Mouse (Mus musculus) kidney, postnatal 36 days (tissue): ENCODE results near the gene Zfp740.

Source experiments
- DNase-seq, 2 experiments: peaks; one replicate each; pipeline ENCODE4 v3.0.0; 2021 to 2022; ENCODE audit warnings: mixed read lengths in 2 of 2

The Zfp740 gene

DNA sequence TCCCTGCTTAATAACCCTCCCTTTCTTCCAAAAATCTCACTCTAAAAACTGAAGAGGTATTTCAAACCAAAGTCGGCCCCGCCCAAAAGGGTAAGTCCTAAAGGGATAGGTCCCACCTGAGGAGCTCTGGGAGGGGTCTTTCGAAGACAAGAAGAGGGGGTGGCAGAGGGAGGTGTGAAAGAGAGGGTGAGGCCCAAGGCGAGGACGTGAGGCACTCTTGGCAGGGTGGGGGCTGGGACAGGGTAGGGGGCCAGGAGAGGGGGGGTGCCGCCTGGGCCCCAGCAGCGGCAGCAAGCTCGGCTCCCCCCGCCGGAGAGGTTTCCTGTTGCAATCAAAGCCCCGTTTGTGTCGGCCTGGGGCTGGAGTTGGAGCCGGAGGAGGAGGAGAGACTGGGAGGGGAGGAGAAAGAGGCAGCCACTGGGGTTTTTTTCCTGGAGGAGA, 46.2 kb downstream of the Zfp740 start:
- peak in 1 of 2 experiments; percentile 69 for DNase-seq

GRCm38 (mm10) chr15:102249967-102250366, 46.9 kb downstream of the Zfp740 start:
- no peak for DNase-seq

- no peak for DNase-seq
Measured at GRCm38 (mm10) chr15:102250521-102250920, 47.5 kb downstream of the Zfp740 start.

DNA sequence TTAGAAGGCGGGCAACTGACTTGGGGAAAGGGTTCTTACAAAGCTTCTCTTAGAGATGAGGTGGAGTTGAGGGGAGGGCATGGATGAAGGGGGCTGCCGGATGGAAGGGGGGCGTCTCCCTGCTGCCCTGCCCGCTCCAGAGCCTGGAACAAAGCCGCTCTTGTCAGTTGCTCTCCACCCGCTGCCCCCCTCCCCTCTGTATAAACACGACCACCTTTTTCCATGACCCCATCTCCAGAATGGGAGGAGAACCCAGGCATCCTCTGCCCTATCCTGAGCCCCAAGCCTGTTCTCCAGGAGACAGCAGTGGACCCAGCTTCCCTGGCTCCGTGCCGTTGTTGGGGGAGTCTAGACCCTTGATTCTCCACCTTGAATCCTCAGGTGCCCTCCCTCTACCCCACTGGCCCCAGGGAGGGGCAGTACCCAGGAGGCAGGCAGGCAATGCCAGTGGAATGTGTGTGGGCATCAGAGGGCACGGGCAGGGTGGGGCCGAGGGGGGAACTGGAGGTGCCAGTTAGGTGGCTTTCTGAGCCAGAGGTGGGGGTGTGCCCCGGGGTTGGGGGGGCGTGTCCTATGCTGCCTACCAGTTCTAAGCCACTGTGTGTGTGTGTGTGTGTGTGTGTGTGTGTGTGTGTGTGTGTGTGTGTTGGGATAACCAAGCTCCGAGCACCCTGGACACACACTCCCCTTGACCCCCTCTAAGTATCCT, 52.7 kb downstream of the Zfp740 start:
- DNase-seq, result peak; percentile 61 to 71

GRCm38 (mm10) chr15:102256431-102257201, 53.6 kb downstream of the Zfp740 start:
- DNase-seq, result no peak

DNA sequence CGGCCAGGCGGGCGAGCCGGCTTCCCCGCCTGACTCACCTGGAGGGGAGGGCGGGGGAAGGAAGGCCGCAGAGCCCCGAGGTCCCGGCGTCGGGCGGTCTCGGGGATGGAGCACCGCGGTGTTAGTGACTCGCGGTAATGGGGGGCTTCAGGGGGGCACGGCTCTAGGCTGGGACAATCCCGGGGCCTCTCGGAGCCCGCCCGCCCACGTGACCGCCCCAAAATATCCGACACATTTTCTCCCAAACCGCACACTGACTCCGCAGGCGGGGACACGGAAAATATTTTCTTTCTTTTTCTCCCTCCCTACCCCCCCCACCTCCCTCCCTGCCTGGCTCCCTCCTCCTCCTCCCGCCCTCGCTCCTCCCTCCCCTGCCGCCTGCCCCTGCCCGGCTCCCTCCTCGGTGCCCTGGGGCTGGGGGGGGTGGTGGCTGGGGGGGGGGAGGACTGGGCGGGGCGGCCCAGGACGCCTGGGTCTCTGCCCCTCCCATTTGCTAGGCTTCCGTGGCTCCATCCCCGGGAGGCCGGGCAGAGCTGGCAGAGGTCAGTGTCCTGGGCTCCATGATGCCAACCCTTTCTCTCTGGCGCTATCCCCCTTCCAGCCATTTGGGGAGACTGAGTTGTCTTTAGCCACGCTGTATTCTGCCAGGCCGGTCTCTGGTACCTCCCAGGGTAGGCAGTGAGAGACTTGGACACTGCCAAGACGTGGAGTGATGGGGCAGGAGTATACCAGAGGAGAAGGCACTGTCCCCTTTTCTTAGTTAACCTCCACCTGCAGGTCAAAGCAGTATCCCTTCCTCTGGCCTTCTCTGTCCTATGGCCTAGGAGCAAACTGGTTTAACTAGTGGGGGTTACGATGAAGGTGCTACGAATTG, 54.4 kb downstream of the Zfp740 start, which contains the start of gene Rarg:
Gene Rarg, minus strand, starts transcription at position 316 of the 874 bp plus-strand sequence.
- DNase-seq, result peak; percentile 62 to 67

- DNase-seq, result peak in 1 of 2 experiments; percentile 62
Measured at GRCm38 (mm10) chr15:102258076-102258470, 55.0 kb downstream of the Zfp740 start.

GRCm38 (mm10) chr15:102258581-102259253, 55.7 kb downstream of the Zfp740 start:
- no peak for DNase-seq

DNA sequence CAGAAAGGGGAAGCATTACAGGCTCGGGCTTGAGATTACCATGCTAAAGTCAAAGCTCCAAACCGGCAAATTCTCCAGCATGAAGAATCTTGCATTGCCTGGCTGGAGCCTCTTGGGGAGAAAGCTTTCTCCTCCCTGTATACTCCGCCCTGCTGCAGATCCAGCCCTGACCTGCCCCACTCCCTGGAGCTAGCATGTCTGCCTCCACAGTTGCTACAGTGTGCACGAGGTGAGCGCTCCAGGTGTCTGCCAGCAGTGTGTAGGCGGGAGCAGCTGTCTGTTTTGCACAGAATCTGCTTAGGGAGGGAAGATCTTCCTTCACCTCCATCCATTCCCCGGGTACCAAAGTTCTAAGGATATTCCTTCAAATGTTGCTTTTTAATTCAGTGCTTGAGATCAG, 59.5 kb downstream of the Zfp740 start:
- DNase-seq, result no peak

- DNase-seq, result no peak
Measured at GRCm38 (mm10) chr15:102263037-102263436, 60.0 kb downstream of the Zfp740 start.
